Mouse (Mus musculus): ENCODE measurements around the gene Dnah8. TPM values are rescaled to one million over a fixed set of nuclear protein-coding genes. Genes with fewer than 3 reads are reported as not detected.

Gene Dnah8
- polyA plus RNA-seq, 1 experiment from 2014 or later = 0.76 TPM

DNA sequence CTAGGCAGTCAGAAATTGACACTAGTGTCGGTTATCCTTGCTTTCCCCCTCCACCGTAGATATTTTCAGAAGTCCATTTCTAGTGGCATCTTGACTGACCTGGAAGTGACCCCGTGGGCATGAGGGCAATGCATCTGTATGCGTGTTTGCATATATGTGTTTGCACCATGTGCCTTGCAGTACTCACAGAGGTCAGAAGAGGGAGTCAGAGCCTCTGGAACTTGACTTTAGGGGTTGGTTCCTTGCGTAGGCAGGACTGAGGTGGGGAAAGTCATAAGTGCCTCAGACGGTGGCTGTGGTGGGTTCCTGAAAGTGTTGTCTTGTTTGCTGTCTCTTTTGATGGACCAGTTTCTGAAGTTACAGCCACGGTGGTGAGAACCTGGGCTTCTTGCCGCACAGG lies 110.6 kb downstream of the Dnah8 start:
- WGBS = 92% methylated on average over 8 of the region's 8 CpGs

DNA sequence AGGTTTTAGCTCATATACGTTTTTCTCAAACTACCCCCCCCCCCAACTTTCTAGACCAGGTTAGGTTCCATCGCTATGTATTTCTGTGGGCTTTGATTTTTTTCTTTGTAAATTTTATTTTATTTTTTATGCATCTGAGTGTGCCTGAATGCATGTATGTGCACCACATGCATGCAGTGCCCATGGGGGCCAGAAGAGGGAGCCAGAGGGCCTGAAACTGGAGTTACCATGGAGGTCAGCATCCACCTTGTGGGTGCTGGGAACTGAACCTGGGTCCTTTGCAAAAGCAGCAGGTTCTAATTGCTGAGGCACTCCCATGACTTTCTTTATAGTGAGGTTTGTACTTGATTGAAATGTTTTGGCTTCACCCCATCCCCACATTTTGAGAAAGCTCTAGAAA lies 111.3 kb downstream of the Dnah8 start:
- Histone ChIP-seq H3K27ac (ENCODE audit: low read depth, low read length) (no peak overlapping the region), H3K4me3 (ENCODE audit: low read depth, low read length) (no peak overlapping the region), H3K36me3 (ENCODE audit: control insufficient read depth, insufficient read depth, low read length) (no peaks in the 10 kb centered on the region), H3K9ac (ENCODE audit: low read length) (no peak overlapping the region), H3K27me3 (ENCODE audit: control insufficient read depth, insufficient read depth, low read length) (no peaks in the 10 kb centered on the region), H3K9me3 (ENCODE audit: control insufficient read depth, low read length) (no peaks in the 10 kb centered on the region), H3K4me2 (ENCODE audit: low read depth, low read length, severe bottlenecking) (no peak overlapping the region), H3K4me1 (replicated peaks; ENCODE audit: control insufficient read depth, insufficient read depth, low read length) (no peaks in the 10 kb centered on the region)
- DNase-seq (ENCODE audit: low spot score) (no peak), ATAC-seq (replicated peaks; ENCODE audit: low FRiP score) (no peak)
- WGBS = 100% methylated on average over 2 of the region's 2 CpGs

More for the DNA sequence above, 110.6 kb downstream of the Dnah8 start:
- H3K9me3 ChIP-seq (ENCODE audit: control insufficient read depth, low read length) = no peaks in the 10 kb centered on the region
- H3K4me3 ChIP-seq (ENCODE audit: low read depth, low read length) = no peak overlapping the region
- no peaks in the 10 kb centered on the region for H3K4me1 ChIP-seq (replicated peaks; ENCODE audit: control insufficient read depth, insufficient read depth, low read length)
- no peak overlapping the region for H3K27ac ChIP-seq (ENCODE audit: low read depth, low read length)
- H3K4me2 ChIP-seq (ENCODE audit: low read depth, low read length, severe bottlenecking) = no peak overlapping the region
- no peak for DNase-seq (ENCODE audit: low spot score)
- no peaks in the 10 kb centered on the region for H3K27me3 ChIP-seq (ENCODE audit: control insufficient read depth, insufficient read depth, low read length)
- H3K36me3 ChIP-seq (ENCODE audit: control insufficient read depth, insufficient read depth, low read length) = no peaks in the 10 kb centered on the region
- H3K9ac ChIP-seq (ENCODE audit: low read length) = no peak overlapping the region
- no peak for ATAC-seq (replicated peaks; ENCODE audit: low FRiP score)

DNA sequence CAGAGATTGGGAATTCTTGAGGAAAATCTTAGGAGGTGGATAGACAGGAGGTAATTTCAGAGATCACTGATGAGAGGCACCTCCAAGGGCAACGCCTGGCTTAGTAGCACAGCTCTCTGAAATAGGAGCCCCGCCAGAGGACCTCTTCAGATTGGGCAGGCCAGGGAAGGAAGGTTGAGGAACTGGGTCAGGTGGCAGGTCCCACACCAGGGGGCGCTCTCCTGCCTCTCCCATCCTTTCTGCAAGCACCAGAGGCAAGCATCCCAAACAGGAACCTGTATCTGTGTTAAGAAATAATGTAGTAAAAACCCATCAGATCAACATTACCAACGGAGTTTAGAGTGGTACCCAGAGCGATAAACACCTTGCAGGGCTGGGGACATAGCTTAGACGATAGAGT lies 113.6 kb downstream of the Dnah8 start:
- Histone ChIP-seq H3K4me2 (ENCODE audit: low read depth, low read length, severe bottlenecking) (no peak overlapping the region), H3K9ac (ENCODE audit: low read length) (no peak overlapping the region), H3K4me1 (replicated peaks; ENCODE audit: control insufficient read depth, insufficient read depth, low read length) (no peaks in the 10 kb centered on the region), H3K27me3 (ENCODE audit: control insufficient read depth, insufficient read depth, low read length) (no peaks in the 10 kb centered on the region), H3K27ac (ENCODE audit: low read depth, low read length) (no peak overlapping the region), H3K4me3 (ENCODE audit: low read depth, low read length) (no peak overlapping the region), H3K9me3 (ENCODE audit: control insufficient read depth, low read length) (no peaks in the 10 kb centered on the region), H3K36me3 (ENCODE audit: control insufficient read depth, insufficient read depth, low read length) (no peaks in the 10 kb centered on the region)
- peak; percentile 75 for DNase-seq (ENCODE audit: low spot score)
- 50% methylated on average over 6 of the region's 6 CpGs for WGBS
- no peak for ATAC-seq (replicated peaks; ENCODE audit: low FRiP score)

DNA sequence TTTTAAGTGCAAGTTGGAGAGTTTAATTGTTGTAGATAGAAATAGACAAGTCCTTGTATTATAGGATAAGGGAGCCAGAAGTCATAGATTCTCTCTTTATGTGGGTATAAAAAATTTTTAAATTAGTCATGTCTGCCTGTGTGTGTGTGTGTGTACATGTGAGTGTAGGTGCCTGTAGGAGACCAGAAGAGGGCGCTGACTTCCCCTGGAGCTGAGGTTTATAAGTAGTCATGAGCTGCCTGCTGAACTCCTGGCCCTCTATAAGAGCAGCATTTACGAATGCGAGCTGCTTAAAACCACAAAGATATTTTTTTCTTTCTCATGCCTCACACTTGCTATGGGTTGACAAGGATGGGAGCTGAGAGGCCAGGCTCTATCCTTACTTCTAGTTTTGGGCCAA lies 115.6 kb downstream of the Dnah8 start:
- ATAC-seq (replicated peaks; ENCODE audit: low FRiP score) = no peak
- Histone ChIP-seq H3K27me3 (ENCODE audit: control insufficient read depth, insufficient read depth, low read length) (no peaks in the 10 kb centered on the region), H3K27ac (ENCODE audit: low read depth, low read length) (no peak overlapping the region), H3K9me3 (ENCODE audit: control insufficient read depth, low read length) (no peaks in the 10 kb centered on the region), H3K9ac (ENCODE audit: low read length) (no peak overlapping the region), H3K4me3 (ENCODE audit: low read depth, low read length) (no peak overlapping the region), H3K4me2 (ENCODE audit: low read depth, low read length, severe bottlenecking) (no peak overlapping the region), H3K36me3 (ENCODE audit: control insufficient read depth, insufficient read depth, low read length) (no peaks in the 10 kb centered on the region), H3K4me1 (replicated peaks; ENCODE audit: control insufficient read depth, insufficient read depth, low read length) (no peaks in the 10 kb centered on the region)
- no peak for DNase-seq (ENCODE audit: low spot score)
- WGBS = 96% methylated on average over 3 of the region's 3 CpGs

DNA sequence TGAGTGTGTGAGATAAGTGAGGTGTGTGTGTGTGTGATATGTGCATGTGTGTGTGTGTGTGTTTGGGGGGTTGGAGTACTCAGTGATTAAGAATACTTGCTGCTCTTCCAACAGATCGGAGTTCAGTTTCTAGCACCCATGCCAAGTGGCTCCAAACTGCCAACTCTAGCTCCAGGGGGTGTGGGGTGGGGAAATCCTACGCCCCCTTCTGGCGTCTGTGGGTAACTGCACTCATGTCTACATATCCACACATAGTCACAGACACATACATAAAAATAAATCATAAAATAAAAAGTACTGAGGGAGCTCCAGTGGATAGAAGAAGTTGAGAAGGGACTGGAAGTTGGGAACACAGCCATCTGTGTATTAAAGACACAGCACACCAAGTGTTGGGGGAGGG lies 119.8 kb downstream of the Dnah8 start:
- no peaks in the 10 kb centered on the region for H3K27me3 ChIP-seq (ENCODE audit: control insufficient read depth, insufficient read depth, low read length)
- no peaks in the 10 kb centered on the region for H3K9me3 ChIP-seq (ENCODE audit: control insufficient read depth, low read length)
- no peak overlapping the region for H3K4me3 ChIP-seq (ENCODE audit: low read depth, low read length)
- H3K4me2 ChIP-seq (ENCODE audit: low read depth, low read length, severe bottlenecking) = no peak overlapping the region
- DNase-seq (ENCODE audit: low spot score) (no peak), ATAC-seq (replicated peaks; ENCODE audit: low FRiP score) (no peak)
- H3K9ac ChIP-seq (ENCODE audit: low read length) = no peak overlapping the region
- no peaks in the 10 kb centered on the region for H3K4me1 ChIP-seq (replicated peaks; ENCODE audit: control insufficient read depth, insufficient read depth, low read length)
- 75% methylated on average over 3 of the region's 3 CpGs for WGBS
- no peak overlapping the region for H3K27ac ChIP-seq (ENCODE audit: low read depth, low read length)
- H3K36me3 ChIP-seq (ENCODE audit: control insufficient read depth, insufficient read depth, low read length) = no peaks in the 10 kb centered on the region

DNA sequence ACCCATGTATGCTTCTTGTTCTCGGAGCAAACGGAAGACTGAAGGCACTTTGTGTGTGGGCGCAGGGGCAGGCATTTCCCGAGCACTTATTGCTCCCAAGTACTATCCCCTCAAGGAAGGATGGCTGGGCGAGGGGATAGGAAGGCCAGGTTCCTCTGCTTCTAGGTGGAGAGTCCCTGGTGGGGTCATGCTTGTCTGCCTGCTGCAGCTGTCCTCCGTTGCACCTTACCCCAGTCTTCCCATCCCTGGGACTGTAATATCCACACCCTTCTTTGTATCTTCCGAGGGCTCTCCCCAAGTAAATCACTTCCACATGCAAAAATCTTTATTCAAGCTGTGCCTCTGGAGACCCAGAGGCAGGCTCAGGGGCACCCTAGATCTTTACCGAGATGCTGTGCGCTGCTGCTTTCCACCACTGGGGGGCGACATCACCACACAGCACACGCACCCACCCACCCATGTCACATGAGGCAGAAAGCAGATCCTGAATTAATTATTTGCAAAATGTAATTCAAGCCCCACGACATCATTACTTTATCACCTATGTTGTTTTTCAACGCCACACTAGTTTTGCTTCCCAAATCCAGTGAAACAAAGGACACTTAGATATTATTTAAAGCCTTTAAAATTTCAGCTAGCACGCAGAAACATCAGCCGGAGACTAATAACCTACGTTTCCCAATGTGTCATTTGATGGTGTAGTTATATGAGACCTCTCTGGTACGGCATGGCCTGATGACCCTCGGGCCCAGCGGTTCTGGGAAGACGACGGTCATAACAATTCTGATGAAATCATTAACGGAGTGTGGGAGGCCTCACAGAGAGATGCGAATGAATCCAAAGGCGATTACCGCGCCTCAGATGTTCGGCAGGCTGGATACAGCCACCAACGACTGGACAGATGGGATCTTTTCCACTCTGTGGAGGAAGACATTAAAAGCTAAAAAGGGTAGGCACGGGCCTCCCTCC lies 122.2 kb downstream of the Dnah8 start:
- ATAC-seq (replicated peaks; ENCODE audit: low FRiP score) (no peak), DNase-seq (ENCODE audit: low spot score) (peak; percentile 84)
- no peaks in the 10 kb centered on the region for H3K27me3 ChIP-seq (ENCODE audit: control insufficient read depth, insufficient read depth, low read length)
- no peaks in the 10 kb centered on the region for H3K9me3 ChIP-seq (ENCODE audit: control insufficient read depth, low read length)
- H3K9ac ChIP-seq (ENCODE audit: low read length) = no peak overlapping the region
- H3K4me3 ChIP-seq (ENCODE audit: low read depth, low read length) = no peak overlapping the region
- H3K4me1 ChIP-seq (replicated peaks; ENCODE audit: control insufficient read depth, insufficient read depth, low read length) = no peaks in the 10 kb centered on the region
- H3K27ac ChIP-seq (ENCODE audit: low read depth, low read length) = no peak overlapping the region
- H3K36me3 ChIP-seq (ENCODE audit: control insufficient read depth, insufficient read depth, low read length) = no peaks in the 10 kb centered on the region
- 65% methylated on average over 29 of the region's 29 CpGs for WGBS
- H3K4me2 ChIP-seq (ENCODE audit: low read depth, low read length, severe bottlenecking) = no peak overlapping the region

DNA sequence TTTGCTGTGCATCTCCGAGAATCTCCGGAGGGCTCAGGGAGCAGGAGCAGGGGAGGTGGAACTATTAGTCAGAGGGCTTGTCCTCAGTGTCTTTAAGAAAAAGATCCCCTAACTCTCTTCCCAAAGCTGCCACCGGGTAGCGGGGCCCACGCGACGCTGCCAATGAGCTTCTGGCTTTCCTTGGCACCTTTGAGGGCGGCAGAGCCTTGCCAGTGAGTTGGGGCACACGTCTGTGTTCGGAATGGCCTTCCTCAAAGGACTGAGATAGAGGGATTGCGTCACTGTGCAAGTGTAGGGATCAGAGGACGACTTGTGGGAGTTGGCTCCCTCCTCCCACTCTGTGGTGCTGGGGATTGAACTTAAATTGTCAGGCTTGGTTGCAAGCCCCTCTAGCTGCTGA lies 125.2 kb downstream of the Dnah8 start:
- 87% methylated on average over 12 of the region's 12 CpGs for WGBS
- Histone ChIP-seq H3K27ac (ENCODE audit: low read depth, low read length) (no peak overlapping the region), H3K27me3 (ENCODE audit: control insufficient read depth, insufficient read depth, low read length) (no peaks in the 10 kb centered on the region), H3K9ac (ENCODE audit: low read length) (no peak overlapping the region), H3K4me3 (ENCODE audit: low read depth, low read length) (no peak overlapping the region), H3K9me3 (ENCODE audit: control insufficient read depth, low read length) (no peaks in the 10 kb centered on the region), H3K4me2 (ENCODE audit: low read depth, low read length, severe bottlenecking) (no peak overlapping the region), H3K36me3 (ENCODE audit: control insufficient read depth, insufficient read depth, low read length) (no peaks in the 10 kb centered on the region), H3K4me1 (replicated peaks; ENCODE audit: control insufficient read depth, insufficient read depth, low read length) (no peaks in the 10 kb centered on the region)
- DNase-seq (ENCODE audit: low spot score) (no peak), ATAC-seq (replicated peaks; ENCODE audit: low FRiP score) (no peak)

DNA sequence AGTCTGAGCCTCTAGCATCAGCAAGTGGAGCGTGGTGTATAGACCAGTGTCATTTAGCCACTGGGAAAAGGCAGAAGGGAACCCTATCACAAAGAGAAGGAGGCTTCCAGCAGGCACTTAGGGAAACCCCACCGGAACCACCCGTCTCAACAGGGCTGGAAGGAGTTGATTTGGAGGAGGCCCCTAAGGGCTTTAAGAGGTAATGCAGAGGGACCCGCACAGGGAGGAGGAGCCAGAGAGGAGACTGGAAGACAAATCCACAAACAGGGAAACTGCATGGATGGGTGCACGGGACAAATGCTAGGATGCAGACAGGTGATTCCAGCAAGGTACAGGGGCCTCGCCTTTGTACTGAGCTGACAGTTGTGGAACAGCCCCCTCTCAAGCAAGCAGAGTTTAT lies 126.1 kb downstream of the Dnah8 start:
- Histone ChIP-seq H3K27me3 (ENCODE audit: control insufficient read depth, insufficient read depth, low read length) (no peaks in the 10 kb centered on the region), H3K4me2 (ENCODE audit: low read depth, low read length, severe bottlenecking) (no peak overlapping the region), H3K27ac (ENCODE audit: low read depth, low read length) (no peak overlapping the region), H3K36me3 (ENCODE audit: control insufficient read depth, insufficient read depth, low read length) (no peaks in the 10 kb centered on the region), H3K9me3 (ENCODE audit: control insufficient read depth, low read length) (no peaks in the 10 kb centered on the region), H3K4me3 (ENCODE audit: low read depth, low read length) (no peak overlapping the region), H3K4me1 (replicated peaks; ENCODE audit: control insufficient read depth, insufficient read depth, low read length) (no peaks in the 10 kb centered on the region), H3K9ac (ENCODE audit: low read length) (no peak overlapping the region)
- DNase-seq (ENCODE audit: low spot score) = no peak
- WGBS = 55% methylated on average over 6 of the region's 6 CpGs
- ATAC-seq (replicated peaks; ENCODE audit: low FRiP score) = no peak

DNA sequence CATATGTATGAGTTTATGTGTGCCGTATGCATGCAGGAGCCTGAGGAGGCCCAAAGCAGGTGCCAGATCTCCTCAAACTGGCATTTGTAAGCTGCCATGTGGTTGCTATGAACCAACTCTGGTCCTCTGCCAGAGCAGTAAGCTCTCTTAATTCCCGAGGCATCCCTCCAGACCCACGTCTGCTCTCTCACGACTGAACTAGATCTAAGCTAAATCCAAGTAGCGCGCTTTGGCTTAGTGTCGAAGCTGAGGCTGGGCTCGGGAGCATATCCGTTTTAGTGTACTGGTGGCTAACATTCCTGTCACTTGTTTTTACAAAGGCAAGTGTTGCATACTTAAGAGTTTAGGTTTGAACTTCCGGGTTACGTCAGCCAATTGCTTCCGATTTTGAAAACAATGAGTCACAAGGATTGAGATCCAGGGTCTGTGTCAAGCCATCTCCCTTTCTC lies 128.2 kb downstream of the Dnah8 start:
- 90% methylated on average over 12 of the region's 12 CpGs for WGBS
- Histone ChIP-seq H3K27ac (ENCODE audit: low read depth, low read length) (no peak overlapping the region), H3K27me3 (ENCODE audit: control insufficient read depth, insufficient read depth, low read length) (no peaks in the 10 kb centered on the region), H3K9me3 (ENCODE audit: control insufficient read depth, low read length) (no peaks in the 10 kb centered on the region), H3K4me3 (ENCODE audit: low read depth, low read length) (no peak overlapping the region), H3K9ac (ENCODE audit: low read length) (no peak overlapping the region), H3K36me3 (ENCODE audit: control insufficient read depth, insufficient read depth, low read length) (no peaks in the 10 kb centered on the region), H3K4me2 (ENCODE audit: low read depth, low read length, severe bottlenecking) (no peak overlapping the region), H3K4me1 (replicated peaks; ENCODE audit: control insufficient read depth, insufficient read depth, low read length) (no peaks in the 10 kb centered on the region)
- ATAC-seq (replicated peaks; ENCODE audit: low FRiP score) (no peak), DNase-seq (ENCODE audit: low spot score) (no peak)

Measured in forebrain, embryonic 11.5 days (tissue).